21 mouse cellular contexts compared by ENCODE assay signal in genomic region chr3:154101671-154102070, GRCm38 (mm10).
DNase-seq lines count a peak whose midpoint lies in the region; ATAC-seq and TF ChIP-seq lines count a peak whose summit lies in the region.
"Had no signal": no experiment of that assay in that cellular context is flagged by ENCODE, and none has a peak within 500 bp of the region (broad histone marks: within the 10 kb centered on the region; RNA-seq: fewer than 3 reads in every experiment).

No protein-coding gene starts in this region.

- H3K9ac ChIP-seq in heart, adult 2 months (ENCODE audit: low read depth, low read length): no peak overlapping the region

- no peak for TF ChIP-seq POLR2A in heart, adult 2 months (IDR thresholded peaks at IDR 0.05; ENCODE audit: insufficient read depth, low read depth, low read length)

- intact Hi-C loops in heart, adult 2 months (cut with DNase I): no loop called here

- TF ChIP-seq CTCF in heart, adult 2 months (IDR thresholded peaks at IDR 0.05): no peak

- peaks cover 4% of the 10 kb centered on the region; the same call in 1 of the 2 replicates for H3K9me3 ChIP-seq in heart, embryonic 10.5 days
- H3K9me3 ChIP-seq in megakaryocyte, embryonic 14.5 days: peaks cover 24% of the 10 kb centered on the region

- no peak overlapping the region for H3K4me3 ChIP-seq in heart, embryonic 10.5 days
- H3K4me3 ChIP-seq in heart, adult 2 months: no peak overlapping the region
- H3K4me3 ChIP-seq in megakaryocyte, embryonic 14.5 days (replicated peaks): peak overlapping the region; percentile 43

- H3K27ac ChIP-seq in heart, embryonic 10.5 days: no peak overlapping the region
- H3K27ac ChIP-seq in heart, adult 2 months: no peak overlapping the region

- DNase-seq in heart, adult 11 months: peak; percentile 74
- DNase-seq in heart, adult 8-10 months (ENCODE audit: low spot score): no peak
- peak; percentile 63 for DNase-seq in heart, embryonic 10.5 days (ENCODE audit: low spot score)
- no peak for DNase-seq in heart, adult 2 months
- DNase-seq: adrenal gland, adult 2 months; adrenal gland, adult 8-10 months; adrenal gland, postnatal 10 days; adrenal gland, postnatal 14 days; adrenal gland, postnatal 25 days; adrenal gland, postnatal 36 days; B cell, adult 2 months; cerebellum, adult 11 months; cerebellum, adult 11-12 months; cerebellum, adult 18-20 months had no signal

- H3K27me3 ChIP-seq in heart, embryonic 10.5 days (ENCODE audit: insufficient read depth, poor library complexity, severe bottlenecking): no peaks in the 10 kb centered on the region
- no peaks in the 10 kb centered on the region for H3K27me3 ChIP-seq in heart, adult 2 months (ENCODE audit: control insufficient read depth, insufficient read depth, low read length)
- no peaks in the 10 kb centered on the region for H3K27me3 ChIP-seq in megakaryocyte, embryonic 14.5 days (replicated peaks)
- H3K27me3 ChIP-seq: CH12.LX, Patski had no signal

- H3K79me2 ChIP-seq in heart, adult 2 months (replicated peaks; ENCODE audit: control insufficient read depth, insufficient read depth, low read length): no peaks in the 10 kb centered on the region

- no peaks in the 10 kb centered on the region for H3K4me1 ChIP-seq in heart, embryonic 10.5 days
- H3K4me1 ChIP-seq in heart, adult 2 months (ENCODE audit: control insufficient read depth, insufficient read depth, low read length): no peaks in the 10 kb centered on the region
- no peaks in the 10 kb centered on the region for H3K4me1 ChIP-seq in megakaryocyte, embryonic 14.5 days

- 76% methylated on average over 9 of the region's 9 CpGs for WGBS in heart, embryonic 10.5 days
- WGBS in heart, adult 2 months: 74% methylated on average over 9 of the region's 9 CpGs

- TF ChIP-seq EP300 in heart, adult 2 months (IDR thresholded peaks at IDR 0.05; ENCODE audit: insufficient read depth, low read depth, low read length): no peak

- no peaks in the 10 kb centered on the region for H3K36me3 ChIP-seq in heart, embryonic 10.5 days
- H3K36me3 ChIP-seq in heart, adult 2 months (ENCODE audit: control insufficient read depth, insufficient read depth, low read length): no peaks in the 10 kb centered on the region
- H3K36me3 ChIP-seq in megakaryocyte, embryonic 14.5 days (replicated peaks; ENCODE audit: low read length): no peaks in the 10 kb centered on the region
- H3K36me3 ChIP-seq: G1E had no signal

- ATAC-seq in megakaryocyte, adult 5-6 weeks (ENCODE audit: poor library complexity, severe bottlenecking): no peak
- ATAC-seq: activated CD4-positive, CD25-positive, alpha-beta regulatory T cell, adult 4 months; CD4-positive, CD25-positive, alpha-beta regulatory T cell, adult 4 months; Patski had no signal

Comparison
In these comparisons a context has a peak if more than half of its experiments do, and no peak if none do; other contexts are left out.
1. DNase-seq: peak in heart, adult 11 months (single experiment) and heart, embryonic 10.5 days (single experiment); none in heart, adult 8-10 months (single experiment) and heart, adult 2 months (0 of 2).